Mouse (Mus musculus) stomach, embryonic 16.5 days (tissue): Measurements from ENCODE around the gene Tle4. TPM values are rescaled to one million over a fixed set of nuclear protein-coding genes. Genes with fewer than 3 reads are reported as not detected.
"Not testable (repeated sequence)": the region's sequence is repeated elsewhere in the genome, so short reads cannot be mapped to it uniquely, and the experiment has no call there.

Source experiments
- ATAC-seq: fragments of 200-750 bp; cut with Nextera tagmentation; 2 replicates; pipeline ENCODE4 v1.8.0; 2017; ENCODE audit warnings: moderate number of reproducible peaks, moderate TSS enrichment; ENCODE audit not compliant: insufficient read depth, low FRiP score
- H3K27ac ChIP-seq: fragments of 300-500 bp; sonication (generic); 2 replicates; pipeline ENCODE4 v1.5.1; 2014; ENCODE audit warnings: low read length
- H3K27me3 ChIP-seq: fragments of 300-500 bp; sonication (generic); 2 replicates; pipeline ENCODE4 v1.6.1; 2014; ENCODE audit warnings: low read length, control low read depth, mixed read lengths; ENCODE audit not compliant: control insufficient read depth, insufficient read depth
- H3K36me3 ChIP-seq: fragments of 300-500 bp; sonication (generic); 2 replicates; pipeline ENCODE4 v1.6.1; 2014; ENCODE audit warnings: low read length; ENCODE audit not compliant: control insufficient read depth, insufficient read depth
- H3K4me1 ChIP-seq: fragments of 300-500 bp; sonication (generic); 2 replicates; pipeline ENCODE4 v1.6.1; 2014; ENCODE audit warnings: low read length, control low read depth, mixed read lengths; ENCODE audit not compliant: control insufficient read depth, insufficient read depth
- H3K4me2 ChIP-seq: fragments of 300-500 bp; sonication (generic); 2 replicates; pipeline ENCODE4 v1.6.1; 2014; ENCODE audit warnings: low read depth, low read length, mixed read lengths
- H3K4me3 ChIP-seq: fragments of 300-500 bp; sonication (generic); replicated peaks from 2 replicates; pipeline ENCODE4 v1.5.1; 2014; ENCODE audit warnings: mild to moderate bottlenecking, low read length
- H3K9ac ChIP-seq: fragments of 300-500 bp; sonication (generic); 2 replicates; pipeline ENCODE4 v1.6.1; 2014; ENCODE audit warnings: low read length
- H3K9me3 ChIP-seq: fragments of 300-500 bp; sonication (generic); replicated peaks from 2 replicates; pipeline ENCODE4 v1.6.1; 2016; ENCODE audit warnings: low read length, control low read depth; ENCODE audit not compliant: control insufficient read depth
- WGBS: fragments of 180-500 bp; shearing (Covaris S2); extraction: QIAGEN DNeasy Blood & Tissue Kit; methylation state at CpG from one replicate; pipeline ENCODE4 v1.1.7; 2014; 5-methylcytosine and 5-hydroxymethylcytosine counted together
- polyA plus RNA-seq: library from polyadenylated mRNA; unstranded; fragments of >200 nt; fragmentation: Nextera tagmentation; extraction: Ambion mirVana; gene quantifications from 2 replicates; pipeline ENCODE4 v1.2.1, GENCODE M21; 2015

Tle4 gene
- polyA plus RNA-seq: 10.6 and 10.9 TPM in 2 replicates

GRCm38 (mm10) chr19:14597917-14598689 lies at the start of gene Tle4:
Tle4 (minus strand) TSS chr19:14598051.
- peak within 1 kb of the TSS; percentile 91 for H3K4me3 ChIP-seq
- peak within 1 kb of the TSS; percentile 98 for H3K9ac ChIP-seq
- no peaks in the 10 kb centered on the region for H3K36me3 ChIP-seq
- WGBS: 0% methylated on average over 71 of the region's 71 CpGs
- H3K9me3 ChIP-seq: no peaks in the 10 kb centered on the region
- H3K27ac ChIP-seq: peak within 1 kb of the TSS; percentile 96
- peaks cover 13% of the 10 kb centered on the region; the same call in 1 of the 2 replicates for H3K4me1 ChIP-seq
- peak within 1 kb of the TSS; percentile 62 for H3K4me2 ChIP-seq
- ATAC-seq: peak; percentile 97
- H3K27me3 ChIP-seq: peaks cover 5% of the 10 kb centered on the region

- Histone ChIP-seq H3K9me3 (no peaks in the 10 kb centered on the region), H3K36me3 (no peaks in the 10 kb centered on the region), H3K4me3 (no peak overlapping the region), H3K27ac (no peak overlapping the region), H3K4me2 (no peak overlapping the region), H3K4me1 (no peaks in the 10 kb centered on the region), H3K9ac (no peak overlapping the region), H3K27me3 (no peaks in the 10 kb centered on the region)
- no peak for ATAC-seq
- WGBS: 61% methylated on average over 2 of the region's 2 CpGs
Measured at GRCm38 (mm10) chr19:14645666-14646065, 47.8 kb upstream of the Tle4 start.

DNA sequence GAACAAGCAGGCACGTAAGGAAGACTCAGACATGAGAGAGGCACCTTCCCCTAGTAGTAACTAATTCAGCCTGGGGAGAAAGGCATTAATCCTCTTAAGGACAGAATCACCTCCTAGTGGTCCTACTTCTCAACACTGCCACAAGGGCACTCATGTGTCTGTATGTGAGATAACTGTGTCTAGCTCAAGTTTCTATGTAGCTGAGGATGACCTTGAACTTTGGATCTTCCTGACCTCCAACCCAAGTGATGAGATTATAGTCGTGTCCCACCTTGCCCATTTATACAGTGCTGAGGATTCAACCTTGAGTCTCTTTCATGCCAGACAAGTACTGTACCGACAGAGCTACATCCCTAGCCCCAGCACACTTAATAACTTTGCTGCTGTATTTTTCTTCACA lies 46.9 kb upstream of the Tle4 start:
- H3K27ac ChIP-seq: no peak overlapping the region
- 75% methylated on average over 3 of the region's 3 CpGs for WGBS
- no peaks in the 10 kb centered on the region for H3K4me1 ChIP-seq

GRCm38 (mm10) chr19:14643091-14643490 lies 45.2 kb upstream of the Tle4 start:
- WGBS: 95% methylated on average over 4 of the region's 4 CpGs
- not testable (repeated sequence) for ATAC-seq

More for the DNA sequence above, 46.9 kb upstream of the Tle4 start:
- Histone ChIP-seq H3K27me3 (no peaks in the 10 kb centered on the region), H3K9me3 (no peaks in the 10 kb centered on the region), H3K36me3 (no peaks in the 10 kb centered on the region), H3K9ac (no peak overlapping the region), H3K4me3 (no peak overlapping the region), H3K4me2 (no peak overlapping the region)
- ATAC-seq: no peak

DNA sequence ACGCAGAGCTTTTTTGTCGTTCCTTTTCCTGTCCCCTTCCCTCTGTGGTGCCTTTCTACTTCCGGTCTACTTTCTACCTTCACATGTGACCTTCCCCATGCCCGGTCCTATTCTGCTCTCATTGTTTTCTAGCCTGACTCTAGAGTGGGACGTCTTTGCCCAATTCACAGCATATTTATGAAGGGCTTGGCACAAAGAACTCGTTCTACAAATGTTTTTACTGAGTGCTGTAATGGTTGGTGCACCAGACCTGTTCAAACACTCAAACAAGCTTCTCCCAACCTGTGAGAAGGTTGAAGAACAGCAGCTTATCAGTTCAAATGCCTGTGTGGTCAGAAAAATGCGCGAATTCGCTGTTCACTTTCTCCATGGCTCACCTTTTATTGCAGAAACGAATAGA lies 44.8 kb upstream of the Tle4 start:
- Histone ChIP-seq H3K4me1 (no peaks in the 10 kb centered on the region), H3K9me3 (no peaks in the 10 kb centered on the region), H3K9ac (no peak overlapping the region), H3K27ac (no peak overlapping the region), H3K4me2 (no peak overlapping the region), H3K36me3 (no peaks in the 10 kb centered on the region), H3K27me3 (no peaks in the 10 kb centered on the region), H3K4me3 (no peak overlapping the region)
- 70% methylated on average over 10 of the region's 10 CpGs for WGBS
- no peak for ATAC-seq

More at GRCm38 (mm10) chr19:14643091-14643490, 45.2 kb upstream of the Tle4 start:
- not testable (repeated sequence) for H3K36me3 ChIP-seq, H3K4me2 ChIP-seq, H3K9me3 ChIP-seq, H3K9ac ChIP-seq, H3K4me3 ChIP-seq, H3K27ac ChIP-seq, H3K27me3 ChIP-seq, H3K4me1 ChIP-seq

GRCm38 (mm10) chr19:14635213-14635928 lies 37.5 kb upstream of the Tle4 start:
- H3K9ac ChIP-seq: no peak overlapping the region
- 35% methylated on average over 10 of the region's 10 CpGs for WGBS
- 0 out of 2 replicates have a peak, but pooled peaks have one; percentile 37 for ATAC-seq
- H3K27me3 ChIP-seq: no peaks in the 10 kb centered on the region
- no peak overlapping the region; the same call in 1 of the 2 replicates for H3K27ac ChIP-seq
- H3K4me2 ChIP-seq: no peak overlapping the region
- H3K4me1 ChIP-seq: no peaks in the 10 kb centered on the region
- no peak overlapping the region for H3K4me3 ChIP-seq
- no peaks in the 10 kb centered on the region for H3K9me3 ChIP-seq
- H3K36me3 ChIP-seq: no peaks in the 10 kb centered on the region

GRCm38 (mm10) chr19:14623355-14623754 lies 25.5 kb upstream of the Tle4 start:
- Histone ChIP-seq H3K4me1 (no peaks in the 10 kb centered on the region), H3K4me2 (no peak overlapping the region), H3K27me3 (no peaks in the 10 kb centered on the region; the same call in 1 of the 2 replicates), H3K9me3 (no peaks in the 10 kb centered on the region), H3K36me3 (no peaks in the 10 kb centered on the region), H3K9ac (no peak overlapping the region), H3K27ac (no peak overlapping the region), H3K4me3 (no peak overlapping the region)
- no peak for ATAC-seq
- WGBS: 72% methylated on average over 4 of the region's 4 CpGs

DNA sequence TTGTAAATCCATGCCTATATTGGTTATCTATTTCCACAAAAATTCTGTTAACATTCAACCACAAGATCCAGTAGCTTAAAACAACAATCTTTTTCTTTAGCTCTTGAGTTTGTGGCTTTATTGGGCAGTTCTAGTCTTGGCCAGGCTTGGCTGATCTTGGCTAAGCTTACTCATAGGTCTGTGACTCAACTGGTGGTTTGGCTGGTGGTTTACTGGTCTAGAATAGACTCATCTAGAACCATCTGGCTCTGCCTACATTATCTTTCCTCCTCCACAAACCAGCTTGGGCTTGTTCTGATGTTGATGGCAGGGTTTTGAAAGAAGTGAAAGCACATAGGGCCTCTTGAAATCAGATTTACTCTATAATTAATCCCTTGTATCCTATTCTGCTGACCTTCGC lies 22.7 kb upstream of the Tle4 start:
- Histone ChIP-seq H3K27ac (no peak overlapping the region), H3K4me3 (no peak overlapping the region), H3K27me3 (no peaks in the 10 kb centered on the region), H3K9me3 (no peaks in the 10 kb centered on the region), H3K9ac (no peak overlapping the region), H3K4me2 (no peak overlapping the region), H3K36me3 (no peaks in the 10 kb centered on the region), H3K4me1 (no peaks in the 10 kb centered on the region)
- 97% methylated on average over 1 of the region's 1 CpGs for WGBS
- ATAC-seq: no peak

DNA sequence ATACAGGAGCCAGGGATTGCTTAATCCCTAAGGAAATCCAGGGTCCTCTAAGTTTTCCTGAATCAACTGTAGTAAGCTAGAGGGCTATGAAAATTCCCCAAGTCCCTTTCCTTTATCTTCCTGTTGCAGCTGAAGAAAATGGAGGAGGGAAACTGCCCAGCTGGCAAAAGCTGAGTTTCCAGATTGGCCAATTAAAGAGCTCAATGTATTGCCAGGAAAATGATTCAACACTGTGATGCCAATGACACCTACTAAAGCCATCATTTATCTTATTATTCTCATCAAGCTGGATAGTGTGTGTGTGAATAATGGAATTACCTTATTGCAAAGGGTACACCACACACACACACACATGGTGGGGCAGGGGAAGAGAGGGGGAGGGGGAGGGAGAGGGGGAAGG lies 22.0 kb upstream of the Tle4 start:
- H3K4me1 ChIP-seq: no peaks in the 10 kb centered on the region
- H3K4me2 ChIP-seq: no peak overlapping the region
- ATAC-seq: no peak
- no peak overlapping the region for H3K9ac ChIP-seq
- no peak overlapping the region for H3K27ac ChIP-seq
- no peaks in the 10 kb centered on the region for H3K9me3 ChIP-seq
- no peak overlapping the region for H3K4me3 ChIP-seq
- H3K36me3 ChIP-seq: no peaks in the 10 kb centered on the region
- H3K27me3 ChIP-seq: no peaks in the 10 kb centered on the region
